ENCODE assay signal across 8 mouse cellular contexts in the genomic region with DNA sequence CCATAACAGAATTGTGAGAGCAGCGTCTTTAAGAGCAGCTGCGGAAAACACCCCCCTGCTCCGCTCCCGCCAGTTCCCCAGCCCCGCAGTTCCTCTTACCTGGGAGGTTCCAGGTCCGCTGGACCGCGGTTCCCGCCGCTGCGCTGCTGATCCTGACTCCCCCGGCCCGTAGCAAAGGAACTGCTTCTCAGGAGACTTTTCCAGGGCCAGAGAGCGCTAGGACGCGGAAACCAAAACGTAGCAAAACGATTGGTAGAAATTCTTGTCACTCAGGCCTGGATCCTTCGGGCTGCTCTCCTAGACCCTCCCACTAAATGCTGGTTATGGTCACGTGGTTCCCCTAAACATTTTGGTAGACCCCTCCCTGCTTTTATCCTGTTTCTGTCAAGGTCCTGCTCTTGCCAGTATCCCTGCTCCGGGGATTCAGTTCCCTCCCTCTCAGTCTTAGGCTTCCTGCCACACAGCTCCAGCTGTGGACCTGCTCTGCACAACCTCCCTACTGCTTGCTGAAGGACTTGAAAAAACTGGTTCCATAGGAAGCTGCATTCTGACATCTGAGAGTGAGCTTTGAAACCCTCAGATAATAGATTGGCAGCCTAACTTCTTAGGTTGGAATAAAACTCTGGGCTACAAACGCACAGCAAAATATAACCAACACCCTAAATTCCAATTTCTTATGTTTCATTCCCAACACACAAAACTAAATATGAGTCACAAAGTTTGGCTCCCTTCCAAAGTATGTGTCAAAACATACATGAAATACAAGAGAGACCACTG. TPM values are rescaled to one million over a fixed set of nuclear protein-coding genes. Genes with fewer than 3 reads are reported as not detected.
DNase-seq lines count a peak whose midpoint lies in the region; ATAC-seq and TF ChIP-seq lines count a peak whose summit lies in the region.

TSS of gene Zfp820 (minus strand) at position 228 of the 777 bp plus-strand sequence.

- DNase-seq in ES-CJ7 (ENCODE audit: low read depth, low spot score): peak; percentile 97
- peak; percentile 93 for DNase-seq in brain, embryonic 14.5 days (ENCODE audit: low read depth)
- DNase-seq in heart, postnatal 4 days: peak; percentile 73
- DNase-seq in layer of hippocampus, adult 9-11 months: peak; percentile 1
- DNase-seq in ovary, postnatal 36 days (ENCODE audit: low spot score): peak; percentile 54
- DNase-seq in urinary bladder, postnatal 14 days (ENCODE audit: low spot score): peak; percentile 64

- no peak for TF ChIP-seq CTCF in brain, embryonic 14.5 days (IDR thresholded peaks at IDR 0.05; ENCODE audit: borderline replicate concordance, extremely low read depth, insufficient read depth, insufficient read length)

- no peak for TF ChIP-seq POLR2A in brain, embryonic 14.5 days (IDR thresholded peaks at IDR 0.05; ENCODE audit: borderline replicate concordance, extremely low read depth, insufficient read depth, insufficient read length, poor library complexity, severe bottlenecking)

- H3K4me2 ChIP-seq in lung, embryonic 16.5 days (ENCODE audit: low read depth, low read length): peak within 1 kb of the TSS; percentile 53

- H3K4me1 ChIP-seq in lung, embryonic 16.5 days (replicated peaks; ENCODE audit: control insufficient read depth, insufficient read depth, low read length): no peaks in the 10 kb centered on the region

- peak within 1 kb of the TSS; percentile 80 for H3K9ac ChIP-seq in lung, embryonic 16.5 days (ENCODE audit: low read length)

- no peaks in the 10 kb centered on the region for H3K9me3 ChIP-seq in lung, embryonic 16.5 days (ENCODE audit: control insufficient read depth, low read length)

- H3K36me3 ChIP-seq in lung, embryonic 16.5 days (ENCODE audit: control insufficient read depth, insufficient read depth, low read length): no peaks in the 10 kb centered on the region

- H3K27me3 ChIP-seq in lung, embryonic 16.5 days (ENCODE audit: control insufficient read depth, insufficient read depth, low read depth, low read length): no peaks in the 10 kb centered on the region

- ATAC-seq in frontal cortex, adult (ENCODE audit: low TSS enrichment): peak; percentile 50
- peak; percentile 100 for ATAC-seq in lung, embryonic 16.5 days (ENCODE audit: low read depth)

- peak within 1 kb of the TSS; percentile 76 for H3K27ac ChIP-seq in lung, embryonic 16.5 days (ENCODE audit: low read length)

- 2% methylated on average over 22 of the region's 22 CpGs for WGBS in lung, embryonic 16.5 days

- peak within 1 kb of the TSS; percentile 70 for H3K4me3 ChIP-seq in lung, embryonic 16.5 days (ENCODE audit: low read length)

RNA-seq across cellular contexts. Expression of gene Zfp820, which starts in this region (rescaled TPM):
- polyA plus RNA-seq in brain, embryonic 14.5 days (2012; rRNA removed): 1.1 and 1.3 TPM in 2 replicates
- total RNA-seq in heart, postnatal 4 days (2021): 1 to 10 TPM; 3.5 to 4.1 TPM
- polyA plus RNA-seq in lung, embryonic 16.5 days (2015; fragmentation: Nextera tagmentation; extraction: Ambion mirVana): 7.3 and 9.0 TPM in 2 replicates

Comparison
In these comparisons a context has a peak if more than half of its experiments do, and no peak if none do; other contexts are left out.
1. Peak in every context shown above with its lines: DNase-seq, ATAC-seq, H3K4me3 ChIP-seq and H3K27ac ChIP-seq.
2. DNase-seq: peak in every context shown above with its lines; median percentile 97 in ES-CJ7; 93 in brain, embryonic 14.5 days; 73 in heart, postnatal 4 days; 64 in urinary bladder, postnatal 14 days; 54 in ovary, postnatal 36 days; 1 in layer of hippocampus, adult 9-11 months.